Mouse (Mus musculus): ENCODE data around the gene Zfp354c.
A peak's percentile ranks its signal among the peaks of the same experiment; 100 is the strongest.

The Zfp354c gene

DNA sequence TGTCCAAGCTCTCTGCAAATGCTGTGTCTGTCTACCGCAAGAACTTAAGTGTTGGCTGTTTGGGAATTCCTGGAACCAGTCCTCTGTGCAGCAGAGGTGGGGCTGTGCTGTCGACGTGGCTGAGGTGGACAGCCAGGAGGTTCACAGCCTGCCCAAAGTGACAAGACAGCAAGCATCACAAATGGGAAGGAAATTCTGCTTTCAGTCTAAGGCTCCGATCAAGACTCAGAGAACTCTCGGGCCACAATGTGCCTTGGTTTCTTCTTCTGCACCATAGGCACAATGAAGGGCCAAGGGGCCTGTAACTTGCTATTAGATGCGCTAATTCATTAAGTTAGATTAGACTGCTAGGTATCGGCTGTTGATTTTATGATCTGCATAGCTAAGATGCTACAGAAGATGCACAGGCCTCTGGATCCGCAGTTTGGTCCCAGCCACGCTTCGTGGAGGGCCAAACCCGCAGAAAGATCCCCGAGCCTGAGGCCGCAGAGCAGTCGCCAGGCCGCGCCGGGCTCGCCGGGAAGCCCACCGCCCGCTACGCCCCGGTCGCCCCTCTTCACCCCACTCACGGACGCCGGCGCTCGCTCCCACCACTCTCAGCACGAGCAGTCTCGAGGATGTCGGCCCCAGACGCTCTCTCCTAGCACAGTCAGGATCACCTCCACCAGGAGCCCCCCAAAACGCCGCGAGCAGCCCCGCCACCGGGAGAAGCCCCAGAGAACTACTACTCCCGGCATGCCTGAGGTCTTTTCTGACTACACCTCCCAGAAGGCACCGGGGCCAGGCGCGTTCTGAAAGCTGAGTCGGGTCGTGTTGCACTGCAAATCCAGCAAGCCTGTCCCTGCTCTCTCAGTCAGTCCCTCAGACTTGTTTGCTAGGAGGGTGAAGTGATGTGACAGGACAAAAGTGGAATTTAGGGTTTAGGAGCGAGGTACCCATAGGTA lies at the start of gene Zfp354c:
Gene Zfp354c (minus strand): TSS at position 715 of the 944 bp plus-strand sequence.
- peak; percentile 88 for DNase-seq

DNA sequence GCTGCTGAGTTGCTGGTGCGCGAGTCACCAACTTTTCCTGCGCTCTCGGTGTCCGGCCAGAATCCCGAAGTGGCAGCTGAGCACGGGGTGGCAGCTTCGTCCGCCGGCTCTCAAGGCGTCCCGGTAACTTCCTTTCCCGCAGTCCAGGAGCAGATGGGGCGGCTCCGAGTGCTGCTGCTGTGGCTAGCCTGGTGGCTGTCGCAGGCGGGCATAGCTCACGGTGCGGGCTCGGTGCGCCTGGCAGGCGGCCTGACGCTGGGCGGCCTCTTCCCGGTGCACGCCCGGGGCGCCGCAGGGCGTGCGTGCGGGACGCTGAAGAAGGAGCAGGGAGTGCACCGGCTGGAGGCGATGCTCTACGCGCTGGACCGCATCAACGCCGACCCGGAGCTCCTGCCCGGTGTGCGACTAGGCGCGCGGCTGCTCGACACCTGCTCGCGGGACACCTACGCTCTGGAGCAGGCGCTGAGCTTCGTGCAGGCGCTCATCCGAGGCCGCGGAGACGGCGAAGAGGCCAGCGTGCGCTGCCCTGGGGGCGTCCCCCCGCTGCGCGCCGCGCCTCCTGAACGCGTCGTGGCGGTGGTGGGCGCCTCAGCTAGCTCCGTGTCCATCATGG lies 23.6 kb upstream of the Zfp354c start:
- DNase-seq = peak; percentile 16

DNA sequence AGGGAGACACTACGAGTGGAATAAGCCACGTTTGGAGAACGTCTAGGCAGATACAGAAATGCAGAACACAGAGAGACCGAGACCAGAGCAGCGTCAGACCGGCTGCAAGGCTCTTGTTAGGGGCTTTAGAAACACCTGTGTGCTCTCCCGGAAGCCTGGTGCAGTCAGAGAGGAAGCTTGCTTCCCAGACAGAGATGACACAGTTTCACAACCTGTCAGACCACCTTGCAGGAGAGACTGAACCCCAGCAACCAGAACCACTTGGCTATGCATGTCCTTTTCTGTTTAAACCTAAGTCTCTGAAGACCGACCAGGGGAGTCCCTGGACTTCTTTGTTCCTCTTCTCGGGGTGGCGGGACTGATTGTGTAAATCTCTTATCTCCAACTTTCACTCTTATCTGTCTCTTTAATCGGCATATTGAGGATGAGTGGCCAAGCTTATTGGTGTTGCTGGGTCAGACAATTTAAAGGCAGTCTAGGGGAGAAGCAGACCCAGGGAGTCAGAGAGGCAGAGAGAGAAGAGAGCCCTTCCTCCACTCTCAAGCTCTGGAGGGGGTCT lies 22.7 kb upstream of the Zfp354c start, which contains the start of gene Grm6:
Gene Grm6 (plus strand): TSS at position 509 of the 559 bp plus-strand sequence.
- DNase-seq = no peak

- DNase-seq = no peak
Observed at GRCm38 (mm10) chr11:50849310-50849709, 21.8 kb upstream of the Zfp354c start.

- no peak for DNase-seq
Observed at GRCm38 (mm10) chr11:50848520-50849137, 21.1 kb upstream of the Zfp354c start.

- no peak for DNase-seq
Observed at GRCm38 (mm10) chr11:50847047-50847446, 19.5 kb upstream of the Zfp354c start.

- no peak for DNase-seq
Observed at GRCm38 (mm10) chr11:50845951-50846350, 18.4 kb upstream of the Zfp354c start.

DNA sequence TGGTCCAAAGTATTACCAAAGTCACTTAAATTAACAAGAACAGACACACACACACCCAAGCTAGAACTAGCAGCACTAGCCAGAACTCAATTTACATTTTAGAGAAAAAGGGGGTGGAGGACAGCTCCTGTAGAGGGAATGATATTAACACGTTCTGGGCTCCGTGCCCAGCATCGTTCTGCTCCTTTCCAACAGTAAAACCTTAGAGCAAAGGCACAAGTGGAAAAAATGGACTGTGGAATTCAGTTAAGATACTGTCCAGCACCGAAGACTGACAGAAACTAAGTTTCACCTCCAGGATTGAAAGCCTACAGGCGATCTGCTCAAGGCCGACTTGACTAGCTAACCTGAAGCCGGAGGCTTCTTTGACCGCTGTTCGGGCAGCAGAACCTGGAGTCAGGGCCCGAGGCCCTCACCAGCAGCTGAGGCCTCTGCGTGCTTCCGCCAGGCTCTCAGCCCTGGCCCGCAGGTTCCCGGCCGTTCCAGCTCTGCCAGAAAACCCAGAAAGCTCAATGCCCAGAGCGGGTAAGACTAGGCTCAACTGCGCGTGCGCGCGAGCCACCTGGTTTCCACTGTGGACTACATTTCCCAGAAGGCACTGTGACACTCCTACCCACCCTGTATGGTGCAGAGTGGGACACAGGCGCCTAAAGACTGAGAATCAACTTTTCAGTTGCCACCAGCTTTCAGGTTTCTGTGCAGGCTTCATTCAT lies 13.7 kb upstream of the Zfp354c start, which contains the start of gene Zfp879:
Gene Zfp879 (minus strand): TSS at position 530 of the 713 bp plus-strand sequence.
- DNase-seq = peak; percentile 92

- DNase-seq = no peak
Observed at GRCm38 (mm10) chr11:50835727-50836126, 8.2 kb upstream of the Zfp354c start.

DNA sequence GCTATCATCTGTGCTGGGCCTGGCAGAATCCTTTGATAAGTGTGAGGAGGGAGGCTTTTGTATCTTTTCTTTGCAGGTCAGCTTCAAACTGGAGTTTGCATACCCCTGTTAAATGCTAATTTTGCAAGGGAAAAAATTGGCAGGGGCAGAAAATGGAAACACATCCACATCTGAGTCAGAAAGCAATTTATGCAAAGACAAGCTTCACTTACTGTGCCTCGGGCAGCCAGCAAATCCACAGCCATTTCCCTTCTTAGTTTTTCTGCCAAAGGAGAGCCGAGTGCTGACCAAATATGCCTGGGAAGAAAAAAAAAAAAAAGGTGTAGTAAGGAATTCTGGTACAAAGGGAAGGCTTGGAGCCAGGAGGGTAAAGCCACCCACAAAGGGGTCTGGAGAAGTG lies 1.3 kb downstream of the Zfp354c start:
- DNase-seq = no peak

DNA sequence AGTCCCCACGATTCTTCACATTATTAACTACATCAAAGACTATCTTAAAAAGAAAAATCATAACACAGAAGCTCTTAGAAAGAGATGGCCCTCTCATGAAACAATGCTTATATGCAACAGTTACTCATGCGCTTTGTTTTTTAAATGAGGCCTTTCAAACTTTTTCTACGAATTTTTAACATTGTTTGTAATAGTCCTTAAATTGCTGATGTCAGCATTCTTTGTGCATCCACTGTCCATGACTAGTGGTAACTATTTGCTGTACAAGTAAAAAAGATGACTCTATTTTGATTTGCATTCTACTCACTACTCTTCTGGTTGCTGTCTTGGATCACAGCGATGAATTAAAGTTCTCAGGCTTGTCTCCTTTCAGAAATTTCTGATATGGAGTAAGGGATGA lies 13.3 kb downstream of the Zfp354c start:
- no peak for DNase-seq

DNA sequence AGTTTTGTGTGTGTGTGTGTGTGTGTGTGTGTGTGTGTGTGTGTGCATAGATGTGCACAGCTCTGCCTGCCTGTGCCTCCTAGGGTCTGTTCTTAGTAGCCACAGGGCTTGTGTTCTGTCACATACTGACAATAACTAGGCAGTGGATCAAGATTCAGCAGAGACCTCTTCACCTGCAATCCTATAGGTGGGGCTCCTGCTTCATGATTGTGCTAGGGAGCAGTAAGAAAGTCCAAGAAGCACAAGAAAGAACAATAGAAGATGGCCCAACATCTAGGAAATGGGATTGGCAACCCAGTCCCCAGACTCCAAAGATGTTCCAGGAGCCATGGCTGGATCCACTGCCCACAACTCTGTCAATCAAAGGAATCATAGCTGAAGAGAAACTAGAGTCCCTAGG lies 28.7 kb downstream of the Zfp354c start:
- no peak for DNase-seq

DNA sequence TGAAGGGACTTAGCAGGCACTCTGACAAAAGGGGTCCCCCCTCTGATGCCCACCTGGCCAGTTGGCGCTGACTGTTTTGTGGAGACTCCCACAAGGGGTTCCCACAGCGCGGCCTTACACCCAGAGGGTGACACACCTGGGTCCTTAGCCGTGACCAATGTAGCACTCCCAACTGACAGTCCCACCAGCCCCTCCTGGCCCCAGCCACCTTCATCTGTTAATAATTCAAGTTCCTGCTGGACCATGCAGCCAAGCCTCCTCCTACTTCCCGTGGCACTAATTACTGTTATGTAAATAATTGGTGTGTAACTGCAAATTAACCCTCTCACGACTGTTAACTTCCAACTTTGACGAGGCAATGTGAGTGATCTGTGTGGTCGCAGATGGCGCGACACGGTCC lies 29.9 kb downstream of the Zfp354c start:
- DNase-seq = no peak

DNA sequence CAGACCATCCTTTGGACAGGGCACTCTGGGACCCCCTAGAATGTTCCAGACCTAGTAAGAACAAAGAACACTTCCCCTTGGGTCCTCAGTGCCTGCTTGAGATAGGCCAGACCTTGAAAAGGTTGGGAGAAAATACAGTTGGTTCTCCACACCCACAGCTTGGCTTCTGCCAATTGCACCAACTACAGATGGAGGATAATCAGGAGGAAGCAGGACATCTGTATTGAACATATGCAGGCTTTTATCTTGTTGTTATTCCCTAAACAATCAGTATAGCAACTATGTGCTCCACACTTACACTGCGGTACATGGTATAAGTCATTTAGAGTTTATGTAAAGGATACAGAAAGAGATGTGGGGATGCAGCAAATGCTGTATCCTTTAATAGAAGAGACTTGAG lies 56.5 kb downstream of the Zfp354c start:
- DNase-seq = no peak

- DNase-seq = peak; percentile 82
Observed at GRCm38 (mm10) chr11:50768995-50769749, 58.4 kb downstream of the Zfp354c start.

- DNase-seq = no peak
Observed at GRCm38 (mm10) chr11:50767039-50767438, 60.5 kb downstream of the Zfp354c start.

DNA sequence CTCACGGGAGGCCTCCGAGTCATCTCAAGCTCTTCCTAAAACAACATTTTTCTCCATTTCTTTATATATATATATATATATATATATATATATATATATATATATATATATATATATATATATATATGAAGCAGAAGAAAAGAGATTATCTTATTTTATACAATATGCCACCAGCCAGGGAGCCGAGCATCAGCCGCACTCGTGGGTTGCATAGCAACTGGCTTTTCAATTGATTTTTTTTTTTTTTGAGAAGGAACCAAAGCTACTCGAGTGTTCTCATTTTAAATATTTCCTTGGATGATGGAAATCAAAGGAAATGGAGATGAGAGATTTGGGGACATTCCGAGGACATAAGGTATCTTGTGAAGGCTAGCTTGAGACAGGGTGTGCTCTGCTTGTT lies 61.1 kb downstream of the Zfp354c start:
- DNase-seq = no peak

All from right cerebral cortex, postnatal 25 days (tissue).